Mouse (Mus musculus): ENCODE results near the gene Amdhd1. TPM values are rescaled to one million over a fixed set of nuclear protein-coding genes. Genes with fewer than 3 reads are reported as not detected.

The Amdhd1 gene
- polyA plus RNA-seq, 1 experiment from 2014 or later: 0.11 TPM

- H3K27ac ChIP-seq (ENCODE audit: low read depth, low read length): no peak overlapping the region
- H3K27me3 ChIP-seq (ENCODE audit: control insufficient read depth, insufficient read depth, low read length): no peaks in the 10 kb centered on the region
- no peaks in the 10 kb centered on the region for H3K36me3 ChIP-seq (ENCODE audit: control insufficient read depth, insufficient read depth, low read length)
- no peak for DNase-seq (ENCODE audit: low spot score, missing footprints)
- no peaks in the 10 kb centered on the region for H3K9me3 ChIP-seq (ENCODE audit: control insufficient read depth, low read length)
- no peak overlapping the region for H3K9ac ChIP-seq (ENCODE audit: low read length)
- no peaks in the 10 kb centered on the region for H3K4me1 ChIP-seq (ENCODE audit: control insufficient read depth, insufficient read depth, low read length)
- H3K4me2 ChIP-seq: no peak overlapping the region
- 72% methylated on average over 10 of the region's 10 CpGs for WGBS
- no peak for ATAC-seq (ENCODE audit: low FRiP score)
- no peak overlapping the region for H3K4me3 ChIP-seq (ENCODE audit: low read depth, low read length)
Measured at GRCm38 (mm10) chr10:93501346-93501745, 38.5 kb downstream of the Amdhd1 start.

DNA sequence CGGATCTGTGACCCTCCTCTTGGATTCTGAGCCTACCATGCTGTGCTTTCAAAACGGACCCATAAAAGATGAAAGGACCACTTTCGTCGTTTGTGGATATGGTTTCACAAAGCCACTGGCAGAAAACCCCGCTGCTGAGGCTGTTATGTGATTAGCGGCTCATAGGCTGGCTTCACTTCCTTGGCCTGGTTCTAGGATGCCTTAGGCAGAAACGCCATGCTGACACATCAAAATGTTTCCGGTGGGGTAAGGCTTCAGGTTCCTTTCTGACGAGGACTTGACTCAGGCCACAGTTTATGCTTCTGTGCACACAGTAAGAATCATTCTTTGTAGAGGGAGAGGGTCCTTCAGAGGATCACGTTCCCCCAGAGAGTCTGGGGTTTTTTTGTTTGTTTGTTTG lies 39.0 kb downstream of the Amdhd1 start:
- no peak for ATAC-seq (ENCODE audit: low FRiP score)
- no peak for DNase-seq (ENCODE audit: low spot score, missing footprints)
- H3K36me3 ChIP-seq (ENCODE audit: control insufficient read depth, insufficient read depth, low read length): no peaks in the 10 kb centered on the region
- H3K4me2 ChIP-seq: no peak overlapping the region
- no peaks in the 10 kb centered on the region for H3K4me1 ChIP-seq (ENCODE audit: control insufficient read depth, insufficient read depth, low read length)
- H3K27me3 ChIP-seq (ENCODE audit: control insufficient read depth, insufficient read depth, low read length): no peaks in the 10 kb centered on the region
- no peak overlapping the region for H3K4me3 ChIP-seq (ENCODE audit: low read depth, low read length)
- no peak overlapping the region for H3K9ac ChIP-seq (ENCODE audit: low read length)
- no peak overlapping the region for H3K27ac ChIP-seq (ENCODE audit: low read depth, low read length)
- WGBS: 65% methylated on average over 10 of the region's 10 CpGs
- no peaks in the 10 kb centered on the region for H3K9me3 ChIP-seq (ENCODE audit: control insufficient read depth, low read length)

- Histone ChIP-seq H3K27me3 (ENCODE audit: control insufficient read depth, insufficient read depth, low read length) (no peaks in the 10 kb centered on the region), H3K4me1 (ENCODE audit: control insufficient read depth, insufficient read depth, low read length) (0 out of 2 replicates have a peak, but pooled peaks cover 2% of the 10 kb centered on the region), H3K9me3 (ENCODE audit: control insufficient read depth, low read length) (no peaks in the 10 kb centered on the region), H3K9ac (ENCODE audit: low read length) (no peak overlapping the region), H3K4me2 (no peak overlapping the region), H3K27ac (ENCODE audit: low read depth, low read length) (no peak overlapping the region), H3K4me3 (ENCODE audit: low read depth, low read length) (no peak overlapping the region), H3K36me3 (ENCODE audit: control insufficient read depth, insufficient read depth, low read length) (no peaks in the 10 kb centered on the region)
- DNase-seq (ENCODE audit: low spot score, missing footprints) (no peak), ATAC-seq (ENCODE audit: low FRiP score) (no peak)
- 52% methylated on average over 4 of the region's 4 CpGs for WGBS
Measured at GRCm38 (mm10) chr10:93490451-93490850, 49.4 kb downstream of the Amdhd1 start.

- H3K9ac ChIP-seq (ENCODE audit: low read length): no peak overlapping the region
- no peak overlapping the region for H3K27ac ChIP-seq (ENCODE audit: low read depth, low read length)
- no peak for DNase-seq (ENCODE audit: low spot score, missing footprints)
- ATAC-seq (ENCODE audit: low FRiP score): no peak
- 0 out of 2 replicates have a peak, but pooled peaks cover 2% of the 10 kb centered on the region for H3K4me1 ChIP-seq (ENCODE audit: control insufficient read depth, insufficient read depth, low read length)
- H3K4me3 ChIP-seq (ENCODE audit: low read depth, low read length): no peak overlapping the region
- WGBS: 67% methylated on average over 6 of the region's 6 CpGs
- H3K4me2 ChIP-seq: no peak overlapping the region
- no peaks in the 10 kb centered on the region for H3K27me3 ChIP-seq (ENCODE audit: control insufficient read depth, insufficient read depth, low read length)
- H3K9me3 ChIP-seq (ENCODE audit: control insufficient read depth, low read length): no peaks in the 10 kb centered on the region
- no peaks in the 10 kb centered on the region for H3K36me3 ChIP-seq (ENCODE audit: control insufficient read depth, insufficient read depth, low read length)
Measured at GRCm38 (mm10) chr10:93488828-93489226, 51.0 kb downstream of the Amdhd1 start.

DNA sequence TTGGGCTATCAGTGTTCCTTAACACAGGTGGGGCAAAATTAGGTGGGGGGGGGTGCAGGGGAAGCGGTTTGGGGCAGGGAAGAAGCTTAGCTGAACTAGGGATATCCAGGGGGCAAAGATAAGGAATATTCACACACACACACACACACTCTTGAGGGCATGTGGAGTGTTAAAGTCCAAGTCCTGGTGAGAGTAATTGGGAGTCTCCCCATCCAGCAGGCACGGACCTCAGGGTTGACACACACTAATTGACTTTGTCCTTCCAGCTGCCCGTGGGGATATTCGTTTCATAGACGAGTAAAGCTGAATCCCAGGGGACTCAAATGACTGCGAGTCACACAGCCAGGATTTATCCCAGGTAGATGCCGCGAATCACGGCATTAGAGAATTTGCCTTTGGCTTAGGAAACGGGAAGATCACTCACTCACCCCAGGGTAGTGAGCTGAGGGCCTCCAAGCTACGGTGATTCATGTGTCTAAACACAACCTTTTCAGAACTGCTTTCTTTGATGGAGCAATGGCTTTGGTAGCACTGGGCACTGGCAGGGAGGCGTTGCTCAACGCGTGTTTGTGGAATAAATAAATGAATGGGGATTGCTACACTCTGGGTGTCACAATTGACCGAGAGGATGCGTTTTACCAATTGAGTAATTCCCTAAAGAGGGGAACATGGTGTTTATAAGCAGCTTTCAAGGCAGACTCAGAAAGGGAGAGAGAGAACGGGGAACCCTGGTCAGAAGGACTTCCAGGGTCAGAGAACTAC lies 51.6 kb downstream of the Amdhd1 start, which contains the start of gene Hal:
Hal (plus strand) TSS at position 703 of the 762 bp plus-strand sequence.
- no peaks in the 10 kb centered on the region for H3K27me3 ChIP-seq (ENCODE audit: control insufficient read depth, insufficient read depth, low read length)
- ATAC-seq (ENCODE audit: low FRiP score) (no peak), DNase-seq (ENCODE audit: low spot score, missing footprints) (no peak)
- 71% methylated on average over 17 of the region's 17 CpGs for WGBS
- no peak within 1 kb of the TSS for H3K4me3 ChIP-seq (ENCODE audit: low read depth, low read length)
- no peak within 1 kb of the TSS for H3K4me2 ChIP-seq
- H3K9me3 ChIP-seq (ENCODE audit: control insufficient read depth, low read length): no peaks in the 10 kb centered on the region
- H3K36me3 ChIP-seq (ENCODE audit: control insufficient read depth, insufficient read depth, low read length): no peaks in the 10 kb centered on the region
- H3K4me1 ChIP-seq (ENCODE audit: control insufficient read depth, insufficient read depth, low read length): 0 out of 2 replicates have a peak, but pooled peaks cover 2% of the 10 kb centered on the region
- H3K27ac ChIP-seq (ENCODE audit: low read depth, low read length): no peak within 1 kb of the TSS
- no peak within 1 kb of the TSS for H3K9ac ChIP-seq (ENCODE audit: low read length)

- Histone ChIP-seq H3K9me3 (ENCODE audit: control insufficient read depth, low read length) (no peaks in the 10 kb centered on the region), H3K4me2 (no peak overlapping the region), H3K4me1 (ENCODE audit: control insufficient read depth, insufficient read depth, low read length) (0 out of 2 replicates have a peak, but pooled peaks cover 2% of the 10 kb centered on the region), H3K27me3 (ENCODE audit: control insufficient read depth, insufficient read depth, low read length) (no peaks in the 10 kb centered on the region), H3K36me3 (ENCODE audit: control insufficient read depth, insufficient read depth, low read length) (no peaks in the 10 kb centered on the region), H3K4me3 (ENCODE audit: low read depth, low read length) (no peak overlapping the region), H3K9ac (ENCODE audit: low read length) (no peak overlapping the region), H3K27ac (ENCODE audit: low read depth, low read length) (no peak overlapping the region)
- peak; percentile 12; the same call in 1 of the 2 replicates for ATAC-seq (ENCODE audit: low FRiP score)
- WGBS: 23% methylated on average over 4 of the region's 4 CpGs
- DNase-seq (ENCODE audit: low spot score, missing footprints): no peak
Measured at GRCm38 (mm10) chr10:93486622-93487021, 53.2 kb downstream of the Amdhd1 start.

DNA sequence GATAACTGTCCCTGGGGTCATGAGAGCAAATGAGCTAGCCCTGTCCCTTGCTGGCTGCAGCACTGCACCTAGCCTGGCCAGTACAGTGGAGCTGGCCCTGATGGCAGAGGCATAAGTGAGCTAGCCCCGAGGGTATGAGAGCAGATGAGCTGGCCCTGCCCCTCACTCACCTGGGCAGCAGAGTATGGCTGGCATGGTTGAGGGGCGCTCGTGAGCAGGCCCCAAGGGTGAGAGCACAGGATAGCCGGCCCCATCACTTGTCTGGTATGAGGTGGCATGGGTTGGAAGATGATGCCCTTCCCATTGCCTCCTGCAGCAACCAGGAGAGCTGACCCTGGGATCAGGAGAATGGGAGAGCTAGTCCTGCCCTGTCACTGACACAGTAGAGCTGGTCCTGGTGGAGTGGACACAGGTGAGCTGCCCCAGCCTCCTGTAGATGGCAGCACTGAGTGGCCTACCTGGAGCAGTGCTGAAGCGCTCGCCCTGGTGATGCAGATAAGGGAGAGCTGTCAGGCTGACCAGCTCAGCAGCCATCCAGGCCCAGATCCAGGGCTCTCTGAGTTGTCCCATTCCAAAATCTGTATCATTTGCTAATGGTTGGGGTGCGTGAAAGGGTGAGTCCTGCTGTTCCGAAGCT lies 54.7 kb downstream of the Amdhd1 start:
- 0 out of 2 replicates have a peak, but pooled peaks cover 2% of the 10 kb centered on the region for H3K4me1 ChIP-seq (ENCODE audit: control insufficient read depth, insufficient read depth, low read length)
- DNase-seq (ENCODE audit: low spot score, missing footprints) (no peak), ATAC-seq (ENCODE audit: low FRiP score) (no peak; the same call in 1 of the 2 replicates)
- H3K4me2 ChIP-seq: no peak overlapping the region
- WGBS: 80% methylated on average over 8 of the region's 8 CpGs
- H3K36me3 ChIP-seq (ENCODE audit: control insufficient read depth, insufficient read depth, low read length): no peaks in the 10 kb centered on the region
- H3K27me3 ChIP-seq (ENCODE audit: control insufficient read depth, insufficient read depth, low read length): no peaks in the 10 kb centered on the region
- H3K27ac ChIP-seq (ENCODE audit: low read depth, low read length): no peak overlapping the region
- no peak overlapping the region for H3K9ac ChIP-seq (ENCODE audit: low read length)
- H3K4me3 ChIP-seq (ENCODE audit: low read depth, low read length): no peak overlapping the region
- no peaks in the 10 kb centered on the region for H3K9me3 ChIP-seq (ENCODE audit: control insufficient read depth, low read length)

- H3K9me3 ChIP-seq (ENCODE audit: control insufficient read depth, low read length): no peaks in the 10 kb centered on the region
- ATAC-seq (ENCODE audit: low FRiP score) (no peak), DNase-seq (ENCODE audit: low spot score, missing footprints) (no peak)
- H3K27ac ChIP-seq (ENCODE audit: low read depth, low read length): no peak overlapping the region
- H3K9ac ChIP-seq (ENCODE audit: low read length): no peak overlapping the region
- 0 out of 2 replicates have a peak, but pooled peaks cover under 1% of the 10 kb centered on the region for H3K4me1 ChIP-seq (ENCODE audit: control insufficient read depth, insufficient read depth, low read length)
- no peak overlapping the region for H3K4me3 ChIP-seq (ENCODE audit: low read depth, low read length)
- H3K27me3 ChIP-seq (ENCODE audit: control insufficient read depth, insufficient read depth, low read length): no peaks in the 10 kb centered on the region
- no peaks in the 10 kb centered on the region for H3K36me3 ChIP-seq (ENCODE audit: control insufficient read depth, insufficient read depth, low read length)
- no peak overlapping the region for H3K4me2 ChIP-seq
- 87% methylated on average over 8 of the region's 8 CpGs for WGBS
Measured at GRCm38 (mm10) chr10:93484511-93484910, 55.3 kb downstream of the Amdhd1 start.

All from midbrain, embryonic 11.5 days (tissue).